Comparison of ENCODE assay signal across 8 mouse cellular contexts in genomic region chr19:3986334-3986733, GRCm38 (mm10). TPM values are rescaled to one million over a fixed set of nuclear protein-coding genes. Genes with fewer than 3 reads are reported as not detected.
DNase-seq lines count a peak whose midpoint lies in the region.

Acy3 (plus strand) TSS chr19:3986570.

- intact Hi-C loops in heart, postnatal 36 days (cut with DNase I) = no loop called here

- peak; percentile 37 to 43 for DNase-seq in cerebellum, postnatal 14 days
- DNase-seq in cerebellum, adult 18-20 months = no peak
- DNase-seq in adrenal gland, adult (ENCODE audit: inconsistent age in 2 of 2, low spot score in 1 of 2) = peak; percentile 90 to 96
- DNase-seq in forelimb bud, embryonic 11.5 days (ENCODE audit: low read depth, low spot score) = peak; percentile 35
- peak; percentile 86 to 87 for DNase-seq in heart, postnatal 36 days
- DNase-seq in left cerebral cortex, adult 8-10 months (ENCODE audit: low spot score in 2 of 2) = peak; percentile 34 to 43
- DNase-seq in lung, postnatal 4 days = peak; percentile 90 to 92
- DNase-seq in testis, postnatal 14 days (ENCODE audit: low spot score) = peak; percentile 75

RNA-seq across cellular contexts. Expression of gene Acy3, which starts in this region (rescaled TPM):
- 10 to 100 TPM; 22.8 to 24.4 TPM for total RNA-seq in heart, postnatal 36 days (2021)
- 1 to 10 TPM; 2.9 to 5.0 (median 4.5) TPM for total RNA-seq in left cerebral cortex, adult 8-10 months (2022)

Comparison
In these comparisons a context has a peak if more than half of its experiments do, and no peak if none do; other contexts are left out.
1. DNase-seq: peak in cerebellum, postnatal 14 days (2 of 2), adrenal gland, adult (2 of 2), forelimb bud, embryonic 11.5 days (single experiment), heart, postnatal 36 days (2 of 2), left cerebral cortex, adult 8-10 months (2 of 2), lung, postnatal 4 days (2 of 2) and testis, postnatal 14 days (single experiment); none in cerebellum, adult 18-20 months (0 of 2).